Mouse (Mus musculus): Measurements from ENCODE around the gene Pitpnm3. TPM values are rescaled to one million over a fixed set of nuclear protein-coding genes. Genes with fewer than 3 reads are reported as not detected.

Gene Pitpnm3
- polyA plus RNA-seq, 1 experiment from 2014 or later = 0.14 TPM

GRCm38 (mm10) chr11:72120354-72120753 is 15.2 kb downstream of the Pitpnm3 start:
- no peaks in the 10 kb centered on the region for H3K27me3 ChIP-seq
- H3K4me1 ChIP-seq (replicated peaks) = no peaks in the 10 kb centered on the region
- H3K27ac ChIP-seq = no peak overlapping the region
- WGBS (ENCODE audit: insufficient replicate concordance) = 65% methylated on average over 6 of the region's 6 CpGs
- no peaks in the 10 kb centered on the region for H3K9me3 ChIP-seq (replicated peaks)
- ATAC-seq (ENCODE audit: low read depth) = no peak
- H3K4me2 ChIP-seq = no peak overlapping the region
- no peak overlapping the region for H3K4me3 ChIP-seq (replicated peaks)
- no peak for DNase-seq
- no peak overlapping the region for H3K9ac ChIP-seq
- no peaks in the 10 kb centered on the region for H3K36me3 ChIP-seq

GRCm38 (mm10) chr11:72118630-72119029 is 16.9 kb downstream of the Pitpnm3 start:
- no peaks in the 10 kb centered on the region for H3K4me1 ChIP-seq (replicated peaks)
- no peaks in the 10 kb centered on the region for H3K27me3 ChIP-seq
- no peak overlapping the region for H3K9ac ChIP-seq
- no peak for ATAC-seq (ENCODE audit: low read depth)
- H3K4me3 ChIP-seq (replicated peaks) = no peak overlapping the region
- H3K36me3 ChIP-seq = no peaks in the 10 kb centered on the region
- H3K27ac ChIP-seq = no peak overlapping the region
- no peak overlapping the region for H3K4me2 ChIP-seq
- no peak for DNase-seq
- H3K9me3 ChIP-seq (replicated peaks) = no peaks in the 10 kb centered on the region
- 71% methylated on average over 3 of the region's 3 CpGs for WGBS (ENCODE audit: insufficient replicate concordance)

GRCm38 (mm10) chr11:72113296-72113695 is 22.3 kb downstream of the Pitpnm3 start:
- ATAC-seq (ENCODE audit: low read depth) (no peak), DNase-seq (no peak)
- Histone ChIP-seq H3K27me3 (no peaks in the 10 kb centered on the region), H3K4me3 (replicated peaks) (no peak overlapping the region), H3K4me1 (replicated peaks) (no peaks in the 10 kb centered on the region), H3K9ac (no peak overlapping the region), H3K9me3 (replicated peaks) (no peaks in the 10 kb centered on the region), H3K4me2 (no peak overlapping the region), H3K36me3 (no peaks in the 10 kb centered on the region), H3K27ac (no peak overlapping the region)
- WGBS (ENCODE audit: insufficient replicate concordance) = 45% methylated on average over 4 of the region's 4 CpGs

GRCm38 (mm10) chr11:72110726-72111125 is 24.9 kb downstream of the Pitpnm3 start:
- ATAC-seq (ENCODE audit: low read depth) (no peak), DNase-seq (no peak)
- H3K4me1 ChIP-seq (replicated peaks) = no peaks in the 10 kb centered on the region
- H3K9ac ChIP-seq = no peak overlapping the region
- no peak overlapping the region for H3K27ac ChIP-seq
- no peaks in the 10 kb centered on the region for H3K9me3 ChIP-seq (replicated peaks)
- H3K27me3 ChIP-seq = no peaks in the 10 kb centered on the region
- H3K4me2 ChIP-seq = no peak overlapping the region
- WGBS (ENCODE audit: insufficient replicate concordance) = 24% methylated on average over 3 of the region's 3 CpGs
- no peaks in the 10 kb centered on the region for H3K36me3 ChIP-seq
- H3K4me3 ChIP-seq (replicated peaks) = no peak overlapping the region

GRCm38 (mm10) chr11:72104223-72104622 is 31.4 kb downstream of the Pitpnm3 start:
- no peaks in the 10 kb centered on the region for H3K36me3 ChIP-seq
- H3K27ac ChIP-seq = no peak overlapping the region
- H3K9ac ChIP-seq = no peak overlapping the region
- H3K9me3 ChIP-seq (replicated peaks) = no peaks in the 10 kb centered on the region
- WGBS (ENCODE audit: insufficient replicate concordance) = 62% methylated on average over 8 of the region's 8 CpGs
- H3K27me3 ChIP-seq = no peaks in the 10 kb centered on the region
- no peak overlapping the region for H3K4me3 ChIP-seq (replicated peaks)
- H3K4me2 ChIP-seq = no peak overlapping the region
- ATAC-seq (ENCODE audit: low read depth) (no peak), DNase-seq (no peak)
- no peaks in the 10 kb centered on the region for H3K4me1 ChIP-seq (replicated peaks)

- H3K9ac ChIP-seq = no peak overlapping the region
- no peaks in the 10 kb centered on the region for H3K27me3 ChIP-seq
- H3K4me1 ChIP-seq (replicated peaks) = no peaks in the 10 kb centered on the region
- whole genome bisulfite sequencing (ENCODE audit: insufficient replicate concordance) = 45% methylated on average over 7 of the region's 7 CpGs
- H3K36me3 ChIP-seq = no peaks in the 10 kb centered on the region
- no peak overlapping the region for H3K4me2 ChIP-seq
- H3K4me3 ChIP-seq (replicated peaks) = no peak overlapping the region
- no peak for ATAC-seq (ENCODE audit: low read depth)
- no peaks in the 10 kb centered on the region for H3K9me3 ChIP-seq (replicated peaks)
- no peak for DNase-seq
- H3K27ac ChIP-seq = no peak overlapping the region
Measured at GRCm38 (mm10) chr11:72103530-72103929, 32.0 kb downstream of the Pitpnm3 start.

- DNase-seq = no peak
- Histone ChIP-seq H3K27me3 (no peaks in the 10 kb centered on the region), H3K9me3 (replicated peaks) (no peaks in the 10 kb centered on the region), H3K4me2 (no peak overlapping the region), H3K4me3 (replicated peaks) (no peak overlapping the region), H3K27ac (no peak overlapping the region), H3K4me1 (replicated peaks) (no peaks in the 10 kb centered on the region), H3K9ac (no peak overlapping the region), H3K36me3 (no peaks in the 10 kb centered on the region)
- 75% methylated on average over 4 of the region's 4 CpGs for WGBS (ENCODE audit: insufficient replicate concordance)
- no peak for ATAC-seq (ENCODE audit: low read depth)
Measured at GRCm38 (mm10) chr11:72100996-72101395, 34.6 kb downstream of the Pitpnm3 start.

- H3K4me2 ChIP-seq = no peak overlapping the region
- 65% methylated on average over 4 of the region's 4 CpGs for WGBS (ENCODE audit: insufficient replicate concordance)
- DNase-seq (no peak), ATAC-seq (ENCODE audit: low read depth) (no peak)
- no peak overlapping the region for H3K27ac ChIP-seq
- H3K4me1 ChIP-seq (replicated peaks) = no peaks in the 10 kb centered on the region
- no peaks in the 10 kb centered on the region for H3K9me3 ChIP-seq (replicated peaks)
- no peak overlapping the region for H3K4me3 ChIP-seq (replicated peaks)
- H3K27me3 ChIP-seq = no peaks in the 10 kb centered on the region
- H3K9ac ChIP-seq = no peak overlapping the region
- H3K36me3 ChIP-seq = no peaks in the 10 kb centered on the region
Measured at GRCm38 (mm10) chr11:72099181-72099580, 36.4 kb downstream of the Pitpnm3 start.

GRCm38 (mm10) chr11:72098027-72098426 is 37.6 kb downstream of the Pitpnm3 start:
- Histone ChIP-seq H3K4me1 (replicated peaks) (no peaks in the 10 kb centered on the region), H3K4me3 (replicated peaks) (no peak overlapping the region), H3K9me3 (replicated peaks) (no peaks in the 10 kb centered on the region), H3K4me2 (no peak overlapping the region), H3K27ac (no peak overlapping the region), H3K36me3 (no peaks in the 10 kb centered on the region), H3K9ac (no peak overlapping the region), H3K27me3 (no peaks in the 10 kb centered on the region)
- ATAC-seq (ENCODE audit: low read depth) = no peak
- no peak for DNase-seq
- 72% methylated on average over 3 of the region's 3 CpGs for WGBS (ENCODE audit: insufficient replicate concordance)

- H3K4me1 ChIP-seq (replicated peaks) = peaks cover 5% of the 10 kb centered on the region; the same call in 1 of the 2 replicates
- 48% methylated on average over 3 of the region's 3 CpGs for WGBS (ENCODE audit: insufficient replicate concordance)
- no peaks in the 10 kb centered on the region for H3K36me3 ChIP-seq
- no peak for DNase-seq
- no peak overlapping the region for H3K4me2 ChIP-seq
- no peak overlapping the region for H3K4me3 ChIP-seq (replicated peaks)
- no peak overlapping the region for H3K9ac ChIP-seq
- H3K27ac ChIP-seq = no peak overlapping the region
- no peak for ATAC-seq (ENCODE audit: low read depth)
- H3K27me3 ChIP-seq = no peaks in the 10 kb centered on the region
- no peaks in the 10 kb centered on the region for H3K9me3 ChIP-seq (replicated peaks)
Measured at GRCm38 (mm10) chr11:72095994-72096393, 39.6 kb downstream of the Pitpnm3 start.

- no peak overlapping the region for H3K4me3 ChIP-seq (replicated peaks)
- no peak overlapping the region for H3K9ac ChIP-seq
- H3K27me3 ChIP-seq = no peaks in the 10 kb centered on the region
- DNase-seq (no peak), ATAC-seq (ENCODE audit: low read depth) (no peak)
- peaks cover 5% of the 10 kb centered on the region; the same call in 1 of the 2 replicates for H3K4me1 ChIP-seq (replicated peaks)
- H3K4me2 ChIP-seq = no peak overlapping the region
- no peaks in the 10 kb centered on the region for H3K9me3 ChIP-seq (replicated peaks)
- H3K36me3 ChIP-seq = no peaks in the 10 kb centered on the region
- 61% methylated on average over 7 of the region's 7 CpGs for whole genome bisulfite sequencing (ENCODE audit: insufficient replicate concordance)
- H3K27ac ChIP-seq = no peak overlapping the region
Measured at GRCm38 (mm10) chr11:72094442-72094841, 41.1 kb downstream of the Pitpnm3 start.

GRCm38 (mm10) chr11:72092390-72092789 is 43.2 kb downstream of the Pitpnm3 start:
- H3K9ac ChIP-seq = no peak overlapping the region
- no peak overlapping the region for H3K4me2 ChIP-seq
- peaks cover 5% of the 10 kb centered on the region; the same call in 1 of the 2 replicates for H3K4me1 ChIP-seq (replicated peaks)
- no peak overlapping the region for H3K4me3 ChIP-seq (replicated peaks)
- no peaks in the 10 kb centered on the region for H3K27me3 ChIP-seq
- H3K27ac ChIP-seq = no peak overlapping the region
- no peak for ATAC-seq (ENCODE audit: low read depth)
- DNase-seq = no peak
- no peaks in the 10 kb centered on the region for H3K9me3 ChIP-seq (replicated peaks)
- H3K36me3 ChIP-seq = no peaks in the 10 kb centered on the region
- 57% methylated on average over 8 of the region's 8 CpGs for WGBS (ENCODE audit: insufficient replicate concordance)
